Mouse (Mus musculus) liver, embryonic 11.5 days (tissue): ENCODE data around the gene Hscb. TPM values are rescaled to one million over a fixed set of nuclear protein-coding genes. Genes with fewer than 3 reads are reported as not detected.
"Not testable (repeated sequence)": the region's sequence is repeated elsewhere in the genome, so short reads cannot be mapped to it uniquely, and the experiment has no call there.

ENCODE experiments used
- ATAC-seq: fragments of 200-750 bp; cut with Nextera tagmentation; replicated peaks from 2 replicates; pipeline ENCODE4 v1.8.0; 2017; ENCODE audit warnings: moderate number of reproducible peaks, mild to moderate bottlenecking, moderate TSS enrichment, moderate library complexity; ENCODE audit not compliant: low FRiP score
- DNase-seq: peaks from one replicate; pipeline ENCODE4 v3.0.0-alpha.2; 2017; ENCODE audit warnings: low spot score
- H3K27ac ChIP-seq: fragments of 300-500 bp; sonication (generic); 2 replicates; pipeline ENCODE4 v1.5.1; 2014; ENCODE audit warnings: mild to moderate bottlenecking, low read depth, low read length, control low read depth
- H3K27me3 ChIP-seq: fragments of 300-500 bp; sonication (generic); replicated peaks from 2 replicates; pipeline ENCODE4 v1.6.1; 2014; ENCODE audit warnings: low read length, mixed read lengths; ENCODE audit not compliant: control insufficient read depth, insufficient read depth
- H3K36me3 ChIP-seq: fragments of 300-500 bp; sonication (generic); 2 replicates; pipeline ENCODE4 v1.6.1; 2014; ENCODE audit warnings: mild to moderate bottlenecking, low read length, moderate library complexity, mixed read lengths; ENCODE audit not compliant: control insufficient read depth, insufficient read depth
- H3K4me1 ChIP-seq: fragments of 300-500 bp; sonication (generic); replicated peaks from 2 replicates; pipeline ENCODE4 v1.6.1; 2014; ENCODE audit warnings: low read length, mixed read lengths; ENCODE audit not compliant: control insufficient read depth, insufficient read depth
- H3K4me2 ChIP-seq: fragments of 300-500 bp; sonication (generic); 2 replicates; pipeline ENCODE4 v1.6.1; 2014; ENCODE audit warnings: mild to moderate bottlenecking, control low read depth, moderate library complexity
- H3K4me3 ChIP-seq: fragments of 300-500 bp; sonication (generic); 2 replicates; pipeline ENCODE4 v1.5.1; 2014; ENCODE audit warnings: low read depth, low read length, control low read depth
- H3K9ac ChIP-seq: fragments of 300-500 bp; sonication (generic); 2 replicates; pipeline ENCODE4 v1.6.1; 2014; ENCODE audit warnings: low read depth, low read length, control low read depth
- H3K9me3 ChIP-seq: fragments of 300-500 bp; sonication (generic); 2 replicates; pipeline ENCODE4 v1.6.1; 2016; ENCODE audit warnings: low read length, inconsistent platforms, mixed read lengths; ENCODE audit not compliant: control insufficient read depth
- WGBS: fragments of 180-500 bp; shearing (Covaris S2); extraction: QIAGEN DNeasy Blood & Tissue Kit; methylation state at CpG from one replicate; pipeline ENCODE4 v1.1.7; 2014; 5-methylcytosine and 5-hydroxymethylcytosine counted together
- polyA plus RNA-seq: library from polyadenylated mRNA; unstranded; fragments of >200 nt; fragmentation: Nextera tagmentation; extraction: Ambion mirVana; gene quantifications from 2 replicates; pipeline ENCODE4 v1.2.1, GENCODE M21; 2014

Hscb gene
- 38.0 and 44.1 TPM in 2 replicates for polyA plus RNA-seq

- Histone ChIP-seq H3K4me3 (peak within 1 kb of the TSS; percentile 87), H3K36me3 (peaks cover 13% of the 10 kb centered on the region), H3K27me3 (no peaks in the 10 kb centered on the region), H3K9ac (peak within 1 kb of the TSS; percentile 91), H3K4me2 (peak within 1 kb of the TSS; percentile 79), H3K4me1 (peaks cover 35% of the 10 kb centered on the region), H3K27ac (peak within 1 kb of the TSS; percentile 88), H3K9me3 (no peaks in the 10 kb centered on the region)
- peak; percentile 87 for ATAC-seq
- DNase-seq = peak; percentile 90
- WGBS = under 1% methylated on average over 41 of the region's 41 CpGs
Measured at GRCm38 (mm10) chr5:110839678-110840365, at the start of gene Hscb, which contains the start of gene Chek2. Hscb (minus strand) TSS chr5:110839777. Chek2 (plus strand) TSS chr5:110839979.

DNA sequence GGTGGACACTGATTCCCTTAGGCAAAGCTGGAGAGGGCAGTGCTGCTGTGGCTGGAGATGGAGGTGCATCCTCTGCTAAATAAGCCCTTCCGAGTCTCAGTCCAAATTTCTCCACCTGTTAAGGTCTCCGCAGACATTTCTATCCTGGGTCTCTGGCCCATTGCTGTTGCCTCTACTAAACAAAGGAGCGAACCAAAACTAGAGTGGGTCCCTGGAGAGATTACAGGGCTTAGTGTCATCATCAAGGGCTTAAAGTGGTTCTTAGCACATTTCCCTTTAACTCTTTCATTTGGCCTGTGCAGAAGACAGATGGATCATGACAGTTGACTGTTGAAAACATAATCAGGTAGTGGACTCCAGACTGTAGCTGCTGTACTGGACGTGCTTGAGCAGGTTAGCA, 49.0 kb upstream of the Hscb start:
- Histone ChIP-seq H3K9ac (no peak overlapping the region), H3K36me3 (0 out of 2 replicates have a peak, but pooled peaks cover 4% of the 10 kb centered on the region), H3K9me3 (no peaks in the 10 kb centered on the region), H3K27ac (no peak overlapping the region), H3K4me1 (no peaks in the 10 kb centered on the region), H3K4me2 (no peak overlapping the region), H3K4me3 (no peak overlapping the region), H3K27me3 (no peaks in the 10 kb centered on the region)
- DNase-seq = no peak
- WGBS = 89% methylated on average over 4 of the region's 4 CpGs
- no peak for ATAC-seq

- Histone ChIP-seq H3K9ac (peak within 1 kb of the TSS; percentile 87), H3K4me1 (peaks cover 5% of the 10 kb centered on the region), H3K9me3 (no peaks in the 10 kb centered on the region), H3K4me2 (peak within 1 kb of the TSS; percentile 96), H3K27ac (peak within 1 kb of the TSS; percentile 52), H3K27me3 (no peaks in the 10 kb centered on the region), H3K36me3 (0 out of 2 replicates have a peak, but pooled peaks cover 4% of the 10 kb centered on the region), H3K4me3 (peak within 1 kb of the TSS; percentile 86)
- ATAC-seq (peak; percentile 86), DNase-seq (peak; percentile 83)
- under 1% methylated on average over 94 of the region's 101 CpGs for WGBS
Measured at GRCm38 (mm10) chr5:110879584-110880374, 40.2 kb upstream of the Hscb start, which contains the start of gene Ttc28. Ttc28 (plus strand) TSS chr5:110879803.

DNA sequence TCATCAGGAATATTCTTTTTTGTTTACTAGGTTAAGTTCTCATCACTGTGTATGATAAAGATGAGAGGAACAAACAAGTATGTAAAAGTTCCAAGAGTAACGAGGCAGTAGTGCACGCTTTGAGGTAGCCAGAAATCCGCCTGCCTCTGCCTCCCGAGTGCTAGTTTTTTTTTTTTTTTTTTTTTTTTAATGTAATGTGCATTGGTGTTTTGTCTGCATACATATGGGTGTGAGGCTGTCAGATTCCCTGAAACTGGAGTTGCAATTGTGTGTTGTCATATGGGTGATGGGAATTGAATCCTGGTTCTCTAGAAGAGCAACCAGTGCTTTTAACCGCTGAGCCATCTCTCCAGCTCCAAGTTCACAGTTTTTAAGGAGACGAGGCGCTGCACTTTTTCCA, 39.5 kb upstream of the Hscb start:
- H3K9ac ChIP-seq = peak overlapping the region; percentile 87
- peak overlapping the region; percentile 86 for H3K4me3 ChIP-seq
- H3K36me3 ChIP-seq = 0 out of 2 replicates have a peak, but pooled peaks cover 4% of the 10 kb centered on the region
- peaks cover 5% of the 10 kb centered on the region for H3K4me1 ChIP-seq
- H3K27me3 ChIP-seq = no peaks in the 10 kb centered on the region
- no peak for ATAC-seq
- WGBS = 62% methylated on average over 7 of the region's 7 CpGs
- H3K9me3 ChIP-seq = no peaks in the 10 kb centered on the region
- H3K27ac ChIP-seq = peak overlapping the region; percentile 43; the same call in 1 of the 2 replicates
- H3K4me2 ChIP-seq = peak overlapping the region; percentile 96
- no peak for DNase-seq

DNA sequence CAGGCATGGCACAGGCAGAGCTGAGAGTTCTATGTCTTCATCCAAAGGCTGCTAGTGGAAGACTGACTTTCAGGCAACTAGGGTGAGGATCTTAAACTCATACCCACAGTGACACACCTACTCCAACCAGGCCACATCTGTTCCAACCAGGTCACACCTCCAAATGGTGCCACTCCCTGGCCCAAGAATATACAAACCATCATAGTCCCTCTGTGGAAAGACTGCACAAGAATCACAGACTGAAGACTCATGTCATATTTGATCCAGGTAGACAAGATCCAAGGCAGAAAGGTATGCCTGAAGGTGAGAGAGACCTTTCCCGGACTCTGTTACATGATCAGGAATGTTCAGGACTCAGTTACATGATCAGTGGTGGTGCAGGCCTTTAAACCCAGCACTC, 38.9 kb upstream of the Hscb start:
- ATAC-seq, H3K9ac ChIP-seq, H3K27ac ChIP-seq, H3K36me3 ChIP-seq, H3K9me3 ChIP-seq, H3K4me2 ChIP-seq, H3K4me1 ChIP-seq, H3K4me3 ChIP-seq, H3K27me3 ChIP-seq, DNase-seq: not testable (repeated sequence)
- WGBS = 91% methylated on average over 1 of the region's 1 CpGs

DNA sequence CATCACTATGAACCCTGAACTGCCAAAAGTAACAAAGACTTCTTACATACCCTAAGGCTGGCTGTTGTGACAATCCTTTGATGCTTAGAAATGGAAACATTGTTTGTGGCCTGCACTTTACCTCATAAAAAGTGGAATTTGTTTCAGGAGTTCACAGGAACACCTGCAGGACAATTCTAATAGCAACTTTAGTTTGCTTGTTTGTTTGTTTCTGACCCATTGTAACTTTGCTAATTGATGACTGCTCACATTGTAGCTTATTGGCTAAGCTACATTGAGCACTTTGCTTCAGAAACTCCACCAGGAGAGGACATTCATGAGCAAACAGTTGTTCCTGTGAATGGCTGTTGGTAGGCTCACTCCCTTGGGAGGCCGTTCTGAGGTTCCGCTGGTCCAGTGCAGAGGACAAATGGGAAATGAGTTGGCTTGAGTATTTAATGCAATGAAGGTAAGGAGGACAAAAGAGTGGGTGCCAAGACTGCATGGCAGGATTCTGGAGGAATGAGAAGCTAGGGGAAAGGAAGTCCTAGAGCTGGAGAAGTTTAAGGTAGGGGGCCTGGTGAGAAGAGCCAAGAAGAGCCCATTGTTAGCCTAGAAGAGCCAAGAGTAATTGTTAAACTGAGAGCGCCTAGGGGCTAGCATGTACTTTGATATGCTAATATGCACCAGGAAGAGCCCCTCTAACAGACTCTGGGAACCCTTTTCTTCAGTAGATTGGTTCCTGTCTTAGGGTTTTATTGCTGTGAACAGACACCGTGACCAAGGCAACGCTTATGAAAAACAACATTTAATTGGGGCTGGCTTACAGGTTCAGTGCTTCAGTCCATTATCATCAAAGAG, 38.3 kb upstream of the Hscb start:
- Histone ChIP-seq H3K4me2 (no peak overlapping the region), H3K4me3 (no peak overlapping the region)
- no peak for ATAC-seq

GRCm38 (mm10) chr5:110875286-110875685, 35.7 kb upstream of the Hscb start:
- Histone ChIP-seq H3K4me1 (peaks cover 5% of the 10 kb centered on the region), H3K9ac (no peak overlapping the region), H3K27me3 (no peaks in the 10 kb centered on the region), H3K27ac (no peak overlapping the region), H3K36me3 (peaks cover 18% of the 10 kb centered on the region), H3K4me2 (no peak overlapping the region), H3K4me3 (no peak overlapping the region), H3K9me3 (no peaks in the 10 kb centered on the region)
- DNase-seq (no peak), ATAC-seq (peak; percentile 33)
- 83% methylated on average over 1 of the region's 1 CpGs for whole genome bisulfite sequencing

More for the DNA sequence above, 38.3 kb upstream of the Hscb start:
- Histone ChIP-seq H3K9ac (no peak overlapping the region), H3K27me3 (no peaks in the 10 kb centered on the region), H3K27ac (no peak overlapping the region), H3K9me3 (no peaks in the 10 kb centered on the region), H3K4me1 (peaks cover 5% of the 10 kb centered on the region), H3K36me3 (peaks cover 9% of the 10 kb centered on the region; the same call in 1 of the 2 replicates)
- 96% methylated on average over 5 of the region's 5 CpGs for WGBS
- no peak for DNase-seq

GRCm38 (mm10) chr5:110874711-110875110, 35.1 kb upstream of the Hscb start:
- H3K27ac ChIP-seq = no peak overlapping the region
- peaks cover 5% of the 10 kb centered on the region for H3K4me1 ChIP-seq
- H3K27me3 ChIP-seq = no peaks in the 10 kb centered on the region
- no peak overlapping the region for H3K4me3 ChIP-seq
- no peaks in the 10 kb centered on the region for H3K9me3 ChIP-seq
- peaks cover 18% of the 10 kb centered on the region for H3K36me3 ChIP-seq
- no peak overlapping the region for H3K9ac ChIP-seq
- no peak for ATAC-seq
- no peak overlapping the region for H3K4me2 ChIP-seq
- DNase-seq = no peak
